Comparison of ENCODE assay signal across 8 mouse cellular contexts in the genomic region with DNA sequence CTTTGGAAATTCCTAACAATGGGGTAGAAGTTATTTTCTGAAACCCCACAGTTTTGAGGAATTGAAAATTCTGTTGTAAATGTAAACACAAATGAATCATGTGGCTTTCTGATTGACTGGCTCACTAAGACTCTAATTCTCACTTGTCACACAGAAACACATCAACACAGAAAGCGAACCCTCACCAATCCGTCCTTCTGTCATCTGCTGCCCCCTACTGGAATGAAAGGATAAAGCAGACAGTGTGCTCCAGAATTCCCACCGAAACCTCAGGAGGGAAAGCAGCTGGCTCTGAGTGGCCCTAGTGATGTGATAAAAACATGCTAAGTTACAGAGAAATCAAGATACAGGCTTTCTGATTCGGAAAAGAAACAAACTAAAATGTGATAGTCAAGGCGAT. TPM values are rescaled to one million over a fixed set of nuclear protein-coding genes. Genes with fewer than 3 reads are reported as not detected.
DNase-seq lines count a peak whose midpoint lies in the region; ATAC-seq lines count a peak whose summit lies in the region.

No protein-coding gene starts in this region.

- intact Hi-C loops in heart, postnatal 25 days (cut with DNase I), result loop anchor here (1.0 kb wide), 2 partner anchors 32 to 258 kb away; no protein-coding TSS in a partner anchor

- peak; percentile 81 for ATAC-seq in common myeloid progenitor, adult 5-6 weeks (replicated peaks; ENCODE audit: low read depth, poor library complexity, severe bottlenecking)
- ATAC-seq in granulocyte monocyte progenitor cell, adult 5-6 weeks (replicated peaks; ENCODE audit: poor library complexity, severe bottlenecking), result peak; percentile 89
- ATAC-seq in megakaryocyte-erythroid progenitor cell, adult 5-6 weeks (replicated peaks; ENCODE audit: low FRiP score, low TSS enrichment, poor library complexity, severe bottlenecking), result peak; percentile 84

- peak; percentile 70 for DNase-seq in heart, adult 8-10 months (ENCODE audit: low spot score)
- DNase-seq in heart, postnatal 25 days (ENCODE audit: low spot score), result no peak
- DNase-seq in R1 (ENCODE audit: low read depth, low spot score), result peak; percentile 65
- DNase-seq in layer of hippocampus, adult 9-10 months (ENCODE audit: low spot score), result peak; percentile 50
- DNase-seq in right cerebral cortex, postnatal 4 days, result peak; percentile 49

RNA-seq across cellular contexts. Expression of gene Uqcrfs1, which starts 14.4 kb away (rescaled TPM):
- total RNA-seq in heart, adult 8-10 months (2022), result 1,000 to 10,000 TPM; 1,110 to 1,211 (median 1,181) TPM
- total RNA-seq in heart, postnatal 25 days (2021), result 1,000 to 10,000 TPM; 1,260 to 1,275 TPM
- 92.1 and 118 TPM in 2 replicates for total RNA-seq in common myeloid progenitor, adult 5-6 weeks (2017)
- total RNA-seq in granulocyte monocyte progenitor cell, adult 5-6 weeks (2014; fragmentation: Nextera tagmentation), result 154 and 182 TPM in 2 replicates
- total RNA-seq in granulocyte monocyte progenitor cell, adult 5-6 weeks (2017), result 125 and 127 TPM in 2 replicates
- total RNA-seq in megakaryocyte-erythroid progenitor cell, adult 5-6 weeks (2014; fragmentation: Nextera tagmentation), result 153 and 194 TPM in 2 replicates
- total RNA-seq in megakaryocyte-erythroid progenitor cell, adult 5-6 weeks (2017), result 106 and 132 TPM in 2 replicates
